Mouse (Mus musculus): ENCODE measurements around the gene Ttll3.

GRCm38 (mm10) chr6:113386025-113386424, 3.0 kb upstream of the Ttll3 start:
- TF ChIP-seq SIN3A (IDR thresholded peaks at IDR 0.05; ENCODE audit: low read length) (no peak), E2F4 (IDR thresholded peaks at IDR 0.05; ENCODE audit: insufficient replicate concordance, low read depth, low read length) (no peak), POLR2A (IDR thresholded peaks at IDR 0.05; ENCODE audit: low read depth, low read length) (no peak), CTCF (conservative IDR thresholded peaks at IDR 0.05 in 1 of 2, IDR thresholded peaks at IDR 0.05 in 1 of 2; ENCODE audit: low read depth in 2 of 2, low read length in 2 of 2) (no peak), TCF12 (IDR thresholded peaks at IDR 0.05; ENCODE audit: low read depth, low read length) (no peak), RAD21 (IDR thresholded peaks at IDR 0.05; ENCODE audit: low read depth, low read length) (no peak), ZKSCAN1 (IDR thresholded peaks at IDR 0.05; ENCODE audit: borderline replicate concordance, low read depth, low read length) (no peak), ZMIZ1 (IDR thresholded peaks at IDR 0.05; ENCODE audit: low read depth, low read length) (no peak), NRF1 (IDR thresholded peaks at IDR 0.05; ENCODE audit: low read depth, low read length) (no peak)

Measured in CH12.LX (cell line).